Mouse (Mus musculus): ENCODE measurements around the gene Nol12.
A peak's percentile ranks its signal among the peaks of the same experiment; 100 is the strongest.

The Nol12 gene

DNA sequence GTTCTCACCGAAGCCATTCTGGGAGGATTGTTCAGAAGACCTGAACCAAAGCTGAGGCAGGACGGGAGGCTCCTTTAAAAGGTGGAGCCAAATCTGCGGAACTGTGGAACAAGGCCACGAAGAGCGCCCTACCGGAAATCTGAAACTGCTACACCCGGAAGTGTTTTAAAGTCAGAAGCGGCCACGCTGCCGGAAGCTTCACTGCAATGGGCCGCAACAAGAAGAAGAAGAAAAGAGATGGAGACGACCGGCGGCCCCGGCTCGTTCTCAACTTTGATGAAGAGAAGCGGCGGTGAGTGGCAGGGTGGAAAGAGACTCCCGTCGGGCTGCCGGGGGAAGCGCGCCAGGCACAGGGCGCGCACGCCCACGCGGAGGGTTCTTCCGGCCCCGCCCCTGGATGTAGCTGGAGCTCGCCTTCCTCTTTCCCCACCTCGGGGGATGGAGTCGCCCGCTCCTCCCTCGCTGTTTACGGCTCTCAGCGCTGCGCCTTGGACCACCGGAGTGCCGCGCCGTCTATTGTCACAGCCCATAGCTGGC, at the start of gene Nol12:
Gene Nol12 (plus strand): TSS at position 150 of the 537 bp plus-strand sequence.
- peak; percentile 83 to 89 for DNase-seq

- peak; percentile 30 to 52 for DNase-seq
Measured at GRCm38 (mm10) chr15:78889401-78889853, 45.3 kb upstream of the Nol12 start.

GRCm38 (mm10) chr15:78892440-78892839, 42.3 kb upstream of the Nol12 start:
- no peak for DNase-seq

DNA sequence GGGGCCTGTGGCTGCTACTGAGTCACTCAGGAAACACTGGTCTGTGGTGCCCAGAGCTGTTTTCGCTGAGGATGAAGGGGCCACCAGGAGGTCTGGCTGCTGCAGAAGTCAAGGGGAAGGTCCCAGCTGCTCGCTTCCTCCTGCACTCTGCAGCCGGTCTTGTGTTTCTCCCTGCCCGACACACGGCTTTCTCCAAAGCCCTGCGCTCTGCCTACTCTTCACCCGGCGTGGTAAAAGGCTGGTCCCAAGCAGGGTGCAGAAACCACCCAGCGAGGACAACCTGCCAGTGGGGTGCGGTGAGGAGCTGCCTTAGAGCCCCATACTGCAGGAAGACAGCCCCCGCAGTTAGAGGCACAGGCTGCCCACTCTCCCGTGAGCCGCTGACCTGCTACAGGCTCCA, 40.0 kb upstream of the Nol12 start:
- DNase-seq = peak in 1 of 2 experiments; percentile 33

DNA sequence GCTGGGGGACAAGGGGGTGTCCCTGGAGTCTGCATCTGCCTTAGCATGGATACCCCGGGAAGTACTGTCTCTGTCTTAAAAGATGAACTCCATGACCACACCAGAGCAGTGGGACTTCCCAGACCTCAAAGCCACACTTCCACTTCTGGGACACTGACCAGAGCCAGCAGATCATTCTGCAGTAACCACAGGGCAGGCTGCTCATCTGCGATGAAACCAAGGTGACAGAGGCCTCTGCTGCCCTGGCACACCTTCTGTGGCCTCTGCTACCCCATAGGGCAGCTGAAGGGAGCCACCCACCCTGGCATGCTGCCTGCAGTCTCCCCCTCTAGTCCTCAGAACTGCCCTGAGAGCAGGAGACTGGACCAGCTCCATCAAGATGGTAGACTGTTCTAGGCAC, 39.0 kb upstream of the Nol12 start:
- no peak for DNase-seq

DNA sequence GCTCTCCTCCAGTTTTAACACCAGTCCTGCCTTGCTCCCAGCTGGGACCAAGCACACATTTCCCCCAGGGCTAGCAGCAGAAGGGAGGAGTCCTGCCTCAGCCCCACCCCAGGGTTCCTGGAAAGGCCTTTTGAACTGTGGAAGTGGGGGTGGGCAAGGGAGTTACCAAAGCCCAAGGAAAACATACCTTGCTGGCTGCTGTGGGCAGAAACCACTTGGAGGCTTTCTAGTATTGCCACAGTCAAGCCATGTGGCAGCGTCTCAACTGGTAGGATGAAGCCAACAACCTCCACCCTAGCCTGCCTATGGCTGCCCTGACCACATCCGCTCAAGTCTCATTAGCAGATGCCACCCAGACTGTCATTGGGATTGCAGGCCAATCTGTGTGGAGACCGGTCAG, 38.6 kb upstream of the Nol12 start:
- peak in 1 of 2 experiments; percentile 32 for DNase-seq

DNA sequence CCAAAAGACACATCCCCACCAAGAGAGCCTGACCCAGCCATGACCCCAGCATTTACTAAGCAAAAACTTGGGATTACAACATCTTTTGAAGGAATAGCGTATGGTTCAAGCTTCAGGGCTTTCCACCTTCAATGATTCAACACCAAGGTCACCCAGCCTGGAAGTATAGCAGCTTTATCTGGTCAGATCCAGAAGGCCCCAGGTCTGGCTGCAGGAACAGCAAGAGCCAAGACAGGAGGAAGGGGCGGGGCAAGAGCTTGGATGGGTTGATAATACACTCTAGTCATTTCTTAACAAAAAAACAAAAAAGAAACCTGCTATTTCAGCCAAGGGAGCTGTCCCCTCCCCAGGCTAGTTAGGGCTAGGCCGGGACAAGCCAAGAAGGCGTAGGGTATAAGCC, 37.2 kb upstream of the Nol12 start:
- no peak for DNase-seq

GRCm38 (mm10) chr15:78898507-78899001, 36.2 kb upstream of the Nol12 start:
- DNase-seq = peak in 1 of 2 experiments; percentile 54

- no peak for DNase-seq
Measured at GRCm38 (mm10) chr15:78899409-78899739, 35.4 kb upstream of the Nol12 start, which contains the start of gene Gm49510. TSS of gene Gm49510 (plus strand) at chr15:78899667.

GRCm38 (mm10) chr15:78899740-78900584, 34.8 kb upstream of the Nol12 start, which contains the start of gene Sh3bp1:
TSS of gene Sh3bp1 (plus strand) at chr15:78899768.
- peak; percentile 84 to 90 for DNase-seq

- peak; percentile 32 to 56 for DNase-seq
Measured at GRCm38 (mm10) chr15:78900585-78901421, 33.9 kb upstream of the Nol12 start.

DNA sequence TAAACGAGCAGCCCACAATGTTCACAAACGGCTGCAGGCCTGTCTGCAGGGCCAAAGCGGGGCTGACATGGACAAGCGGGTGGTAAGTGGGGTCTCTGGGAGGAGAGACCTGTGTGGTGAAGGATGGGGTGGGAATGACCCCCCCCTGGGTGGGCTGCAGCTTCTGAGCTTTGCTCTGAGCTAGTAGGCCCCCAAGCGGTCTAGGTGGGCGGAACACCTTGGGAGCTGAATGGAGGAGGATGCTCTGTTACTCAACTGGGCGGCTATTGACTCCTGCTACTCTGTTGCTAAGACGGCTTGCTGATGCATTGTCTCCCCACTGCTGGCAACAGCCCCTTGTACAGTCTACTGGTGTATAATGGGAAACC, 33.3 kb upstream of the Nol12 start:
- DNase-seq = no peak

DNA sequence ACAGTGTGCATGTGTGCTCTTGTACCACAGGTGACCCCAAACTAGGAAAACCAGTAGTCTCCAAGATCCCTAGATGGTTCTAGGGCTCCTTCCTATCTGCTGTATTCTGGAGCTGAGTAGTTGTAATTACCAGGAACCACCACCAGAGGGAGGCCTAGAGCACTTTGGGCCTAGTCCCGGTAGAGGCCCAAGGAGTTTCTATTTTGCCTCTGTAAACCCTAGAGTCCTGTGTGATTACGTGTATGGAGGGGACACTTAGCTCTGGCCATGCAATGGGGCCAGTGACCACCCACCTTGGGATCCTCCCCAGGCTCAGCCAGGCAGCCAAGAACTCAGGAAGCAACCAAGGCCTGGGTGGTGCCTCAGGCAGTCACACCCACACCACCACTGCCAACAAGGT, 31.5 kb upstream of the Nol12 start:
- peak; percentile 87 to 89 for DNase-seq

GRCm38 (mm10) chr15:78908399-78908798, 26.3 kb upstream of the Nol12 start:
- no peak for DNase-seq

GRCm38 (mm10) chr15:78908982-78909381, 25.8 kb upstream of the Nol12 start:
- DNase-seq = no peak

DNA sequence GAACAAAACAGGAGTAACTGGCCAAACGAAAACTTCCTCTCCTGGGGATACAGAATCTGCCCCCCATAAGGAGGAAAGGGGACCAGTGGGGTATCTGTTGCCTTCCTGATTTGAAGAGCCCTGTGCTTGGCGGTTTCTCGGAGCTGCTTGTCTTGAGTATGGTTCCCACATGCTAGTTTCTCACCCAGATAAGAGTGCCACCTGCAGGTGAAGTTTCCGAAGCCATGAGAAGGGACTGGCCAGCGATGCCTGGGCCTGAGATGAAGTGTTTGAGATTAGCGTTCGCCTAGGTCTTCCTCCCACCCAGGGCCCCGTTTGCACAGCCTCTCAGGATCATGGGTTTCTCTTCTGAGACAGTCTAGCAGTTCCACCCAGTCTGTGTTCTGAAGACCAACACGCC, 22.7 kb upstream of the Nol12 start:
- peak; percentile 68 to 76 for DNase-seq

DNA sequence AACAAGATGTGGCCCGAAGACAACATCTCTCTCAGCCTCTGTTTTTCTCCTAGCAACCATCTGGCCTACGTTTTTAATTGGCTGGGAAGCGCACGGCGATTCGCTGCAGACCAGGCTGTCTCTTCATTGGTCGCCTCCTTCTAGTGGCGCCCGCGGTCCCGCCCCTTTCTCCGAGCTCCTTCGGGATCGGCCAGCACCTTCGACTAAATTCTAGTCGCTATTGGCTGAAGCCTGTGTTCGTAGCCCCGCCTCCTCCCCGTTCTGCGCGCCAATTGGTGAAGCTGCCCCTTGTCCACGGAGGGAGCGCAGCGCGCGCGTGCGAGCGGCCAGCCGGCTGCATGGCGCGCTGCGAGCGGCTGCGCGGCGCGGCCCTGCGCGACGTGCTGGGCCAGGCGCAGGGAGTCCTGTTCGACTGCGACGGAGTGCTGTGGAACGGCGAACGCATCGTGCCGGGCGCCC, 21.1 kb upstream of the Nol12 start, which contains the start of gene Pdxp:
Gene Pdxp (plus strand): TSS at position 288 of the 459 bp plus-strand sequence.
- DNase-seq = peak; percentile 97 to 99

GRCm38 (mm10) chr15:78914091-78914822, 20.5 kb upstream of the Nol12 start:
- DNase-seq = peak in 1 of 2 experiments; percentile 53

- DNase-seq = no peak
Measured at GRCm38 (mm10) chr15:78914823-78915659, 19.7 kb upstream of the Nol12 start.

- peak; percentile 70 to 83 for DNase-seq
Measured at GRCm38 (mm10) chr15:78915660-78916017, 19.1 kb upstream of the Nol12 start.

Data from kidney, postnatal 4 days (tissue).